Mouse (Mus musculus) heart, postnatal 0 days (tissue): ENCODE results near the gene Csnk1e.

Experiments
- CTCF ChIP-seq: IDR thresholded peaks from 2 replicates; pipeline ENCODE4 v1.5.1; 2016; ENCODE audit warnings: antibody characterized with exemption, control low read depth, low read depth
- EP300 ChIP-seq: IDR thresholded peaks from 2 replicates; pipeline ENCODE4 v1.6.1; 2016; ENCODE audit warnings: antibody characterized with exemption, low read depth

- no peak for TF ChIP-seq CTCF
- no peak for TF ChIP-seq EP300
Measured at GRCm38 (mm10) chr15:79477227-79477626, 21.9 kb upstream of the Csnk1e start.
